ENCODE assay signal across 9 mouse cellular contexts in genomic region chr6:50821401-50822235, GRCm38 (mm10).
A peak's percentile ranks its signal among the peaks of the same experiment; 100 is the strongest.
DNase-seq lines count a peak whose midpoint lies in the region; ATAC-seq and TF ChIP-seq lines count a peak whose summit lies in the region.
"Had no signal": no experiment of that assay in that cellular context is flagged by ENCODE, and none has a peak within 500 bp of the region (broad histone marks: within the 10 kb centered on the region; RNA-seq: fewer than 3 reads in every experiment).

No protein-coding gene starts in this region.

- H3K9me3 ChIP-seq in embryonic facial prominence, embryonic 13.5 days, result 0 out of 2 replicates have a peak, but pooled peaks cover 3% of the 10 kb centered on the region
- no peaks in the 10 kb centered on the region for H3K9me3 ChIP-seq in kidney, postnatal 0 days (replicated peaks; ENCODE audit: low read length)
- no peaks in the 10 kb centered on the region for H3K9me3 ChIP-seq in midbrain, embryonic 13.5 days

- no peaks in the 10 kb centered on the region for H3K36me3 ChIP-seq in embryonic facial prominence, embryonic 13.5 days
- no peaks in the 10 kb centered on the region for H3K36me3 ChIP-seq in kidney, postnatal 0 days (ENCODE audit: insufficient read depth, low read length)
- no peaks in the 10 kb centered on the region for H3K36me3 ChIP-seq in midbrain, embryonic 13.5 days

- peak; percentile 17 for DNase-seq in heart, postnatal 4 days
- DNase-seq in heart, adult 11 months, result no peak
- peak; percentile 81 for DNase-seq in kidney, postnatal 0 days (ENCODE audit: low spot score)
- no peak for DNase-seq in thymus, postnatal 10 days (ENCODE audit: low spot score in 2 of 2)
- DNase-seq in cerebellum, adult 18-20 months, result no peak
- DNase-seq in right cerebral cortex, postnatal 14 days, result no peak
- DNase-seq: liver had no signal

- ATAC-seq in embryonic facial prominence, embryonic 13.5 days (ENCODE audit: insufficient number of reproducible peaks, insufficient read depth, low FRiP score, low TSS enrichment, low read depth), result peak; percentile 77
- ATAC-seq in kidney, postnatal 0 days (replicated peaks; ENCODE audit: low FRiP score, low read depth), result peak; percentile 31; the same call in 1 of the 2 replicates
- peak; percentile 79 for ATAC-seq in midbrain, embryonic 13.5 days

- H3K4me2 ChIP-seq in embryonic facial prominence, embryonic 13.5 days, result no peak overlapping the region
- no peak overlapping the region for H3K4me2 ChIP-seq in kidney, postnatal 0 days (ENCODE audit: low read length)
- H3K4me2 ChIP-seq in midbrain, embryonic 13.5 days (replicated peaks), result peak overlapping the region; percentile 5; the same call in 1 of the 2 replicates

- H3K27ac ChIP-seq in embryonic facial prominence, embryonic 13.5 days, result peak overlapping the region; percentile 87
- H3K27ac ChIP-seq in kidney, postnatal 0 days, result peak overlapping the region; percentile 66
- peak overlapping the region; percentile 91 for H3K27ac ChIP-seq in midbrain, embryonic 13.5 days

- H3K9ac ChIP-seq in embryonic facial prominence, embryonic 13.5 days, result no peak overlapping the region
- no peak overlapping the region for H3K9ac ChIP-seq in kidney, postnatal 0 days (ENCODE audit: low read depth, low read length)
- no peak overlapping the region for H3K9ac ChIP-seq in midbrain, embryonic 13.5 days (replicated peaks)

- H3K27me3 ChIP-seq in embryonic facial prominence, embryonic 13.5 days, result peaks cover 12% of the 10 kb centered on the region
- no peaks in the 10 kb centered on the region for H3K27me3 ChIP-seq in kidney, postnatal 0 days (ENCODE audit: insufficient read depth, low read length)
- 0 out of 2 replicates have a peak, but pooled peaks cover 3% of the 10 kb centered on the region for H3K27me3 ChIP-seq in midbrain, embryonic 13.5 days

- no peak overlapping the region for H3K4me3 ChIP-seq in embryonic facial prominence, embryonic 13.5 days
- H3K4me3 ChIP-seq in kidney, postnatal 0 days (replicated peaks; ENCODE audit: low read depth, low read length), result no peak overlapping the region
- no peak overlapping the region for H3K4me3 ChIP-seq in midbrain, embryonic 13.5 days (replicated peaks)

- WGBS in embryonic facial prominence, embryonic 13.5 days, result 24% methylated on average over 12 of the region's 12 CpGs
- 37% methylated on average over 12 of the region's 12 CpGs for WGBS in kidney, postnatal 0 days
- WGBS in midbrain, embryonic 13.5 days, result 15% methylated on average over 12 of the region's 12 CpGs

- no peak for TF ChIP-seq CTCF in kidney, postnatal 0 days (IDR thresholded peaks at IDR 0.05; ENCODE audit: low read depth)

- H3K4me1 ChIP-seq in embryonic facial prominence, embryonic 13.5 days, result peaks cover 69% of the 10 kb centered on the region
- peaks cover 27% of the 10 kb centered on the region for H3K4me1 ChIP-seq in kidney, postnatal 0 days (replicated peaks; ENCODE audit: insufficient read depth, low read length)
- H3K4me1 ChIP-seq in midbrain, embryonic 13.5 days (replicated peaks), result peaks cover 65% of the 10 kb centered on the region

Comparison
In these comparisons a context has a peak if more than half of its experiments do, and no peak if none do; other contexts are left out.
1. DNase-seq: peak in heart, postnatal 4 days (single experiment) and kidney, postnatal 0 days (single experiment); none in heart, adult 11 months (single experiment), thymus, postnatal 10 days (0 of 2), cerebellum, adult 18-20 months (0 of 2) and right cerebral cortex, postnatal 14 days (single experiment).
2. Peak in every context shown above with its lines, with median percentiles within 50 percentile points of each other: ATAC-seq and H3K27ac ChIP-seq.